Mouse (Mus musculus) cortical plate, adult 2 months (tissue): ENCODE results near the gene Scube3.

ENCODE experiments used
- CTCF ChIP-seq: fragments of 200-500 bp; IDR thresholded peaks from 2 replicates; pipeline ENCODE4 v1.5.1; 2011; ENCODE audit warnings: mild to moderate bottlenecking, control low read depth, low read length; ENCODE audit not compliant: insufficient read depth; ENCODE audit errors: extremely low read depth
- POLR2A ChIP-seq: fragments of 200-500 bp; IDR thresholded peaks from 2 replicates; pipeline ENCODE4 v1.6.1; 2011; ENCODE audit warnings: mild to moderate bottlenecking, low read length, control low read depth; ENCODE audit not compliant: insufficient read depth; ENCODE audit errors: extremely low read depth

DNA sequence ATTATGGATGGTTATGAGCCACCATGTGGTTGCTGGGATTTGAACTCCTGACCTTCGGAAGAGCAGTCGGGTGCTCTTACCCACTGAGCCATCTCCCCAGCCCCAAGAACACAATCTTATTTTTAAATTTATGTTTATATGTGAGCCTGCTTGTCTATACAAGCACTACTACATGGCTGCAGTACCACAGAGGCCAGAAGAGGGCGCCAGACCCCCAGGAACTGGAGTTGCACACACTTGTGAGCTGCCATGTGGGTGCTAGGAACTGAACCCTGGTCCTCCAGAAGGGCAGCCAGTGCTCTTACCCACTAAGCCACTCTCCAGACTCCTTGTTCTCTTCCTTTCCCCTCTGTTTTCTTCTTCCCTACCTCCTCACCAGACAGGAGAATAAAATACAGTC, 48.1 kb upstream of the Scube3 start:
- TF ChIP-seq CTCF = no peak
- TF ChIP-seq POLR2A = no peak
